Mouse (Mus musculus) urinary bladder, postnatal 25 days (tissue): ENCODE results near the gene 4933428G20Rik.

Experiments used
- DNase-seq: peaks from one replicate; pipeline ENCODE4 v3.0.0; 2022; ENCODE audit warnings: low spot score

Gene 4933428G20Rik

DNA sequence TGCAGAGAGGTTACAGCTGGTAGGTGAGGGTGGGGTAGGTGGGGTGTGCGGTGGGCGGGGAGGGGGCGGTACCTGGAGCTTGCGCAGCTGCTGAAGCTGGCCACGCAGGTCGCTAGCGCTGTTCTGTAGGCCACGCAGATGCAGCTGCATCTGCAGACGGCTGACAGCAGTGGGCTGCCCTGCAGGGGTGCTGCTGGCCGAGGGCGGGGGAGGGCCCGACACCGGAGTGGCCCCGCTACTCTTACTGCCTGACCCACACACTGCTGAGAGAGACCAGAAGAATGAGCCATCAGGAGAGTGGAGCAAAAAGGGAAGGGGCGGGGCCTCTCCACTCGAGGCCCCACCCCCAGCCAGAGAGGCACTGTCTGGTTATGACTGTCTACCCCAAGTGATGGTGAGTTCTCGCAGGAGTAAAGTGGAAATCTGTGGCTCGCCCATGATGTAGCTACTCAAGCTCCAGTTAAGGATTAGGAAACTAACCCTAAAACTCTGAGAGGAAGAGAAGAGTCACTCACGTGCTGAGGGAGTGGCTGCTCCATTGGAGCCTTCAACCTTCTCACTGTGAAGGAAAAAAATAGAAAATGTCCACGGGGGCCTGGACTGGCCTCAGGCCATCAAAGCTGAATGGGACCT, 32.9 kb upstream of the 4933428G20Rik start:
- no peak for DNase-seq

DNA sequence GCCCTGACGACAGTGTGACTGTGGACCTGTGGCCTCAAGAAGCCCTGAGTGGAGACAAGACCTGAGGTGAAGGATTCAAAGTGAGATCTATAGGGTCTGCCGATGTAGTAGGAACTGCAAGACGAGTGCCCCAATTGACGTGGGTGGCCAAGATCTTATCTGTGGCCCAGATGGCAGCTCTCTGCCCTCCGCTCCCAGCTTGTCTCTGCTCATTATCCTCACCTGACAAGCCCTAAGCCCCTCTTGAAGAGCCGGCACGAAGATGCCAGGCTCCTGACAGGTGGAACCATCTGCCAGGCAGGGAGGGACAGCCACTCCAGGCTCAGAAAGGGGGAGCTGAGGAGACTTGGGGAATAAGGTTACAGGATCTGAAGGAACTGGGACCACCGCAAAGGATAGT, 32.2 kb upstream of the 4933428G20Rik start:
- no peak for DNase-seq

DNA sequence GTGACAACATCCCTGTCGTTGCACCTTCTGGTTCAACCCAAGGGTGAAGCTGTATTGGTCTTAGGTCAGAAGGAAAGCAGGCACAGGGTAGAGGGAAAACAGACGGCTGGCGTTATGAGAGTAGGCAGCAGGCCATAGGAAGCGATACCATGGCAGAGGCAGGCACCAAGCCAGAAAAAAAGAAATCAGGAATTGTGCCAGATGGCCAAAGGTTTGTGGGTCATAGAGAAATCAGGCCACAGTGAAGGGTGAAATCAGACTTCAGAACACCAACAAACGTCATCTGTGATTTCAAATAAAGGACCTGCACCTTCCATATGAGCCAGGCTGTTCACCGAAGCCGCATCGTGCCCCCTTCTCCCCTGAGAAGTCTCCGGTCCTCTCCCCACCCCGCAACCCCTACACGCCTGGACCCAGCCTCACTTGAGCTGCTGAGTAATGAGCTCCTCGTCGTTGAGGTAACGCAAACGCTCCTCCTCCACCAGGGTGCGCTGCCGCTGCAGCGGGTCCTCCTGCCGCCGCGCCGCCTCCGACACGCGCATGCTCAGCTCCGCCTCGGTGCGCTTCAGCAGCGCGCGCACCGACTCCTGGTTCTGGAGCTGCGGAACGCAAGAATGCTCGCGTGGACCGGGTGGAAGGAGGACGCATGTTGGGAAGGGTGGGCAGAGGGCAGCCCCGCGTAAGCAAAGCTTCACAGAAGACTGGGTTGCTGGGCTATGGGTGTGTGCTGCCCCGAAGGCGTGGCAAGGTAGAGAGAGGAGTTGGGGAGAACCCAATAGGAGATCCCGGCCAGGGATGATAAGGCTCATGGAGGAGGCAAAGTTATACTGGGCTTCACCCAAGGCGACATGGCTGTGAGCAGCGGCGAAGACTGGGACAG, 31.5 kb upstream of the 4933428G20Rik start:
- DNase-seq: peak; percentile 95

DNA sequence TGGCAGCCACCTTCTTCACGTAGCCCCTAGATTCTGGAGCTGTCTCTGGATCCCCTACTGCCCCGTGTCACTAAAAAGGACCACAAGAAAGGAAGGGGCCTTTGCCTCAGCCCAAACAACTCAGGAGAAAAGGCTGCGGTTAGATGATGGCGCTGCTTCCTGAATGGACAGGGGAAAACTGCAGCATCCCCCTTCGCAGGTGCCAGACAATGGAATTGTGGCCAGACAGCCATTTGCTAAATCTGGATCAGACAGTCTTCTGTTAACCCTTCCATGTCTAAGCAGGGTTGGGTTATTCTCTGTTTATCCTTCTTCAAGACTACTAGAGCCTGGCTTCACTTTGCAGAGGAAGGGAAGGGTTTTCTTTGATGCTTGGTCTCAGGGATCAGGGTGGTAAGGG, 30.8 kb upstream of the 4933428G20Rik start:
- no peak for DNase-seq

DNA sequence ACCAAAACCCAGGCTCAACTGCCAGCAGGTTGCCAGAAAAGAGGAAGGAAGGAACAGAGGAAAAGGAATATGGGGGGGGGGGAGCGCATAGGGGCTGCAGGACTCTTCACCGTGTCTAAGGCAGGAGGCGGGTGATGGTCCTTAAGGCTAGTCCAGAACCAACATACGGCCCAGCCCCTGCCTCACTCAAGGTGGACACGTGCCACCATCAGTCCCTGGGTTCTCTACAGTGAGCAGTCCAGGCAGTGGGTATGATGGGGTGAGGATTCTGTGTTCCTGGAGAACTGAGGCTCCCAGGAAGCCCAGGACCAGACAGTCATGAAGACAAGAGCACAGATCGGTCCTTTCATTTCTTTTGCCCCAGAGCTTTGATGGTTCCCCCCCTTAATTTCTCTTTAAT, 29.9 kb upstream of the 4933428G20Rik start:
- DNase-seq: no peak

DNA sequence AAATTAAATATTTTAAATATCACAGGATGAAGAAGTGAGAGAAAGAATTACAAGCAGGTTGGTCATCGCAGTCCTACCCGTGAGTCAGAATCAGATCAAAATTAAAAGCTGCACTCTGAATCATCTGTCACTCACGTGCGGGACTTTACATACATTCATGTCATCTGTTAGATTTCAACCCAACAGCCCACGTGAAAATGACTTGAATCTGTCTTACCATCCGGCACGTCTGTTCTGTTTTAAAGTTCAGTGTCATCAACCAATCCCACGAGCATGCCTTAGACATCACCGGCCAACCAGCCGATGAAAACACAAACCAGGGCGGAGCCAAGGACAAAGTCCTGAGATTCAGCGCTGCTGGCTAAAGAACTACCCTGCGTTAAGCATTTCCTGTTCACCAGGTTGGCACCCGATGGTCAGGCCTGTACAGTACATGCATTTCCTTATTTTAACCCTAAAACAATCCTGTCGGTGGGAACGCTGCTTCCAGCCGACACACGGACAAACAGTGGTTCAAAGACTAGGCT, 28.2 kb upstream of the 4933428G20Rik start:
- DNase-seq: no peak

DNA sequence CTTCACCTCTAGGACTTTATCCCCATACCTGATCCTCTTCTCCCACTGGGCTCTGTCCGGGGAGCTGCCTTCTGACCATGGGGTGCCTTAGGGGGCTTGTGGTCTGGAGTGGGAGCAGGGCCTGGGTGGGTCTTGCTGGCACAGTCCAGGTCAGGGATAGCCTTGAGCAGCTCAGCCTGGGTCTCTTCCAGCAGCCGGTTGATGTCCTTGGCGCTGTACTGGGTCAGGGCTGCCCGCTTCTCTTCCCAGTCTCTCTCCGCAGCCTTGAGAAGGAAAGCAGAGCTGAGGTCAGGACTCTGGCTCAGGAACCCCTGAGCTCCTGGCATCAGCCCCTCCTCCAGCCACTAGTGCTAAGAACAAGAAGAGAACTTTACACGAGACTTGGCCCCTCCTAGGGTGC, 25.2 kb upstream of the 4933428G20Rik start:
- DNase-seq: no peak

DNA sequence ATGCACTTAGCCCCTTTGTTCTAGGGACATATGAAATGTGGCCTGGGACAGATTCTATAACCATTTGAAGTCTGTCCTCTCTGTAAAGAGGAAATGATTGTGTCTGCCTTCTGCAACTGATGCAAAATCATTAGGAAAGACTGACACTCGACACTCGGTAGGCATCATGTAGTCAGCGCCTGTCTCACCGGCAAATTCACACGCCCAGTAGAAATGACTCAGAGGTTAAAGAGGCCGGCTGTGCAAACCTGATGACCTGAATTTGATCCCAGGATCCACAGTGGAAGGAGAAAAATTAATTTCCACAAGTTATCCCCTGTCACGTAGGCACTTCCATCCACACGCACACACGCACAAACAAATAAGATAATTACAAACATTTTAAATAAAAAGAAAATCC, 24.2 kb upstream of the 4933428G20Rik start:
- no peak for DNase-seq

DNA sequence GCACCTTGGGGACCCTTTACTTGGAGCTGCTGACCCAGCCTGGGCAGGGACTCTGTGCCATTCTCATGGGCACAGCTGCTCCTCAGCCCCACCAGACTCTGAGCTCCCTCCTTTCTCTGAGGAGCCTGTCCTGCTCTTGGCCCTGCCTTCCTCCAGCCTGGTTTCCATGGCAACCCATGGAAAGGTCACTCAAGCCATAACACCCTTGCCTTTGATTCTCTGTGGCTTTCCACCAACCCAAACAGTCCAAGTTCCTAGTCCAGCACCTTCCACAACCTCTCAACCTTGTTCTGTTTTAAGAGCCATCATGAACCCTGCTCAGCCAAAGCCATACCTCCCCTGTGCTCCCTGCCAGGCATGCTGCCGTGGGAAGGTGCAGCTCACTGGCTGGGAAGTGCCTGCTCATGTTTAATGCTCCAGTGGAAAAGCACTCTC, 23.7 kb upstream of the 4933428G20Rik start:
- DNase-seq: no peak

DNA sequence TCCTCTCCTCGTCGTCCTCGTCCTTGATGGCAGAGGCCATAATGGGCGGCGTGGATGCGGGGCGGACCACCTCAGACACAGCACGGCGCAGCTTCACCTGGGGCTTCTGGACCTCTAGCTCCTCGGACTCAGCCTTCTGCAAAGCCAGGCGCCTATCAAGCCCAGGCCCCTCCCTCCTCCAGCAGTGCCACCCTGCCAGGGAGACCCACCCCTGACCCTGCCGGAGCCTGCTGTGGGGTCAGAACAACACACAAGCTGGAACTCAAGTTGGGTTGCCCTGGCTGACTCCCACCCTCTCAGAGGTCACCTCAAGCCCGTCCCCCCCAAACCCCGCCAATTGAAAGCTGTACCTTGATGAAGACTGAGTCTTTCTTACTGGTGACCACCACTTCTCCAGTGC, 23.0 kb upstream of the 4933428G20Rik start:
- no peak for DNase-seq

DNA sequence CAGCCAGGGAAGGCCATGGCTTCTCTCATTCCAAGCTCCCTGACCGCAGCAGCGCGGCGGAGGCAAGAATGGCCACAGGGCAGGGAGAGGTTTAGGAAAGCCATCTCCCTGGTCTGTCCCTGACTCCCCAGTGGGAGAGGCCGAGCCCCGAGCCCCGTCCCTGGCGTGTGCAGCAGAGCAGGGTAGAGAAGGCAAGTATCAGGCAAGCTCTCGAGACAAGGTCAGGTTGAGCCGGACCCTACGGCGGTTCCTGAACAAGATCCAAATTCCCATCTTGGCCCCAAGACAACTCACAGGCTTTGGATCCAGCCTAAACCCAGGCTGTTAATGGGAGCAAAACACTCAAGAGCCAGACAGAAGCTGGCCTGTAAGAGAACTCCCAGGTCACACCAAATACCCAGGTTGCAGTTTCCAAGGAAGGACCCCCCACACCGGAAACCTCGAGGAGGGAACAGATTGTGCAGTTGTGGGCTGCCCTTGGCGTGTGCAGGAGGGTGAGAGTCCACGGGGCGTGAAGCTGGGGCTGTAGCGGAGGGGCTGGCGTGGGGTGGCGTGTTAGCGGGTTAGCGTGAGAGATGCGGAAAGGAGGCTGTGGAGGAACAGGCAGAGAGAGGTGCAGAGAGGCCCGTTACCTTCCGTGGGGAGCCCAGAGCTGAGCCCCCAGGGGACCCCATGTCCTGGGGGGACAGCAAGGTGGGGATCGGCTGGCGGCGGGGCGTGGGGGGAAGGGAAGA, 21.8 kb upstream of the 4933428G20Rik start:
- DNase-seq: no peak

DNA sequence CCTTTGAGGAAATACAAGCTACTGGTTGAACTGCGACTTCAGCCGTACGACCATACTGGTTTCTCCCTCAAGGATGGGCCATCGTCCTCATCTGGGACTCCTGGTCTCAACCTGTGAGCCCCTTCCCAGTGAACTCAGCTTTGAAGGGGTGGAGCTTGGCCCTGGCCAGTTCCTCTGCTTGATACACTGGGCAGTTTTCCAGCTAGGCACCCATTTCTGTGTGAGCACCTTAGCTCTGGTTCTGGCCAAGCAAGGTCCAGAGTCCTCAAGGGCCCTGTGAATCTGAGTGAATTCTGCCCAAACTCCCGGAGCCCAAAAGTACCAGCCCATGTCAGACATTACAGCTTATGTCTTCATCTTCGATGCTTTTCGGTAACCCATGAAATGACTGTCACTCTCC, 20.4 kb upstream of the 4933428G20Rik start:
- DNase-seq: no peak

DNA sequence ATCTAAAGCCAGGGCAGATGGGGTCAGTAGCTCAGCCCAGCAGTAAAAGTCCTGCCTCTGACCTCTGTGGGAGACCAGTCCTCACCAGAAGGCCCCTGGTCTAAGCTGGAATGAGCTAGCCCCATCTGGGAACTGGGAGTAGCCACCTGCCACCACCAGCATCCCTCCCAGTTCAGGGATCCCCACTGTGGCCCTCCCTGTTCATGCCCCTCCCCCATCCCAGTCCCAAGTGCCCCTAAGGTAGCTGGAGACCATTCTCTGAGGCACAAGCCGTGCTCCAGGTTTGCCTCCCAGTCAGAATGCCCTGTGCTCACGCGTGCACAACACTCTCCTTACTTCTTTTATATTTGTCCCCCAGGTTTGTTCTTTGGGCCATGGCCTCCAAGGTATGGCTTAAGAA, 12.9 kb upstream of the 4933428G20Rik start:
- no peak for DNase-seq

DNA sequence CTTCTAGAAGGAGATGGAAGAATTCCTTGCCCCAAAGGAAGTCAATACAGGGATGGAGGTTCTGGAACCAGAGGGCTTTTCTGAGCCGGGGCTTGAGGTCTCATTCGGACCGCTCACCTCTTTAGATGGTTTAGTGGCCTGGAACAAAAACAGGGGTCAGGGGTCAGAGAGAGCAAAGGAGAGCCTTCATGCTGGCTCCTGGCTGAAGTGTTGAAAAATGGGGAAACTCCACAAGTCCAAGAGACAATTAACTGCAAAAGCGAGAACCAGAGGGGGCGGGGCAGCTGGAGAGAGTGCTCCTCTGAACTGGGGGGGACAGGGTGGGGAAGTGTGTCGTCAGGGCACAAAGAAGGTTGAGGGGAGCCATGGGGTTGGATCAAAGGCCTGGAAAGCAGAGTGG, 12.4 kb upstream of the 4933428G20Rik start:
- DNase-seq: no peak

DNA sequence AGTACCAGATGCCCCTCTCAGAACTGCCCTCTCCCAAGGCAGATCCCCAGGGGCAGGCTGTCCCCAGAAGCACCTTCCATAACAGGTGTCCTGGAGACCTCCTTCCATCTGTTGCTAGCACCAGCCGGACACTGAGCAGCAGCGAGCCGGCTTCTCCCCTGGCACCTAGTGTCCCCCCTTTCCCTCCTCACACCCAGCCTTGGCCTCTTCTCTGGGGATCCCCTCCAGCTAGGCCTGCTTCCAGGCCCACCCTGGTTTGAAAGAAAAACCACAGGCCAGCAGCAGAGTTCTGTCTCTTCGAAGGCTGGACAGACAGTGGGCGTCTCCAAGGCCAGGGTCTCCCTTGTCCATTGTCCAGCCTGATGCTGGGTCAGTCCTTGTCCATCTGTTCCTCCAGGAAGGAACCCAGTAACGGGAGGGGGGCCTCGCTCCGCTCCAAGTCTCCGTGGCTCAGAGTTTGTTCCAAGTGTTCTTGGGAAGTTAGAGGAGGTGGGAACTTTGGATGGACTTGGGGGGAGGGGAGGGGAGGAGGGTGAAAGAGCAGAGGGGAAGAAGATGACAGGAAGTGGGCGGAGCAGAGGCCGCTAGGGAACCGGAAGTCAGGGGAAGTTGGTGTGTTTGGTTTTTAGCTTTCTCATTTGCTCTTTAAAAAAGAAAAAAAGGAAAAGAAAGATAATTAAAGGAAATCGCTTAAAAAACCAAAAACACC, 11.7 kb upstream of the 4933428G20Rik start:
- no peak for DNase-seq

DNA sequence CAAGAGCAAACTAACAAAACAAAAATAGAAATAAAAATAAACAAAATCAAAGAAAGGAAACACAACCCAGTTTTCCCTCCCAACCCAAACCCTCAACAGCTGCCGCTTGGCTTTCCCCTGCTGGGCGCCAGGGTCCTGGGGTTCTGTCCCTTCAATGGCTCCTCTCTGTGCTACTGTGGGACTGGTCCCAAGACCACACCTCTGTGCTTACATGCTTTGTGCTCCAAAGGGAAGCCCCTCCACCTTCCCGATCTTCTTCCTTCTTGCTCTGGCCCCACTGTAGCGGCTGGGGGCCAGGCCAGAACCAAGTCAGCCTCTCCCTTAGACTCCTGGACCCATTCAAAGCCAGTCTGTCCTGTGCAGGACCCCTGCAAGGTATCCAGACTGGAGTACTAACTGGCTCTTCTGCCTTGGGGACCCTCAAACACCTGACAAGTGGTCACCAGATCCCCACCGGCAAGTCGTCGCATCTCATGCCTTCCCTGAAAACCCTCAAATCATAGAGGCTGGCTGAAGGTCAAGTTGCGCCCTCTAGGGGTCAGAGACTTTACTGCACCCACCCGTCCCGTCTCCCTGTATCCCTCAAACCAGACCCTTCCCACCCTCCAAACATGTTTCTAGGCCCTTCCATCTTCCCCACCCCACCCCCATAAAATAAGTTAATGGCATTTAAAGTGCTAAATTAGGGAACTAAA, 11.0 kb upstream of the 4933428G20Rik start:
- peak; percentile 70 for DNase-seq

DNA sequence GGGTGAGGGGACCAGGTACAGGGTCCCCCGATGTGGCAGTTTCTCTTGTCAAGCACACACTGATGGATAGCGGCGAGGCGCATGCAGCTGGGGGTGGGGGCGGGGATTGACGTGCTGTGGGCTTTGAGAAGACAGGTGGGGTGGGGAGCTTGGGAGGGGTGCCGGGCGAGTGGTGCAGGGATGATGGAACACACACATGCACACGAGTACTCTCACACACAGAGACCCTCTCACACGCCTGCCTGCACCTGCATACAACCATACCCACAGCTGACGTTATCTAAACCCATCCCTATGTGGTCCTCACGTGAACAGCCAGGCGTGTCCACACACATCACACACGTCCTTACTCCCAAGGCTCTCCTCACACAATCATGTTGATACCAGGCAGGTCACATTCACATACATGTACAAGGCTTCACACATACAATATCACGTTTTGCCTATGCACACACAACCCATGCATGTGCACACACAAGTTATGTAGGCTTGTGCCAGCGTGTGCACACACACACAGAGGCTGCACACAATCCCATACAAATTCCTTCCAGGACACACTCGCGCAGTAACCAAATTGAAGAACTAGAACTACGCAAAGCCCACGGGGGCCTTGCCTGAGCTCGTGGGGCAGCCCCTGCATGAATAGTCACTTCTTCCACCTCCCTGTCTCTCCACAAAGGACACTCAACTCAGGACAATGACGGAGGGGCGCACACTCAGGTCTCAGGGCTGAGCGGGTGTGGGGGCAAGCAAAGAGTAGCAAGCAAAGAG, 9.8 kb upstream of the 4933428G20Rik start:
- DNase-seq: no peak

DNA sequence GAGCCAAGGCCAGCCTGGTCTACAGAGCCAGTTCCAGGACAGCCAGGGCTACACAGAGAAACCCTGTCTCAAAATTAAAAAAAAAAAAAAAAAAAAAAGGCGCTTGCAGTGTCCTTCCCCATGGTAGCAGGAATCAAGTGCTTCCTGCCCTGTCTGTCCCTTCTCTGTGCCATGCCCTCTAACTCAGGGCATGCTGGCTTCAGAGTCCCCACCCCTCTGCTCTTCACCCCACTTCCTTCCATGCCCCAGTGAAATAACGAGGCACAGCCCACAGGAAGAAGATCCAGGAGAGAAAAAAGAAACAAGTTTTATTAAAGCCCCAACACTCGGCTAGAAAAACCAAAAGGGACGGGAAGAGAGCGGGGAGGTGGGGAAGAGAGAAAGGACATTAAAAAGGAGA, 8.9 kb upstream of the 4933428G20Rik start:
- DNase-seq: no peak

DNA sequence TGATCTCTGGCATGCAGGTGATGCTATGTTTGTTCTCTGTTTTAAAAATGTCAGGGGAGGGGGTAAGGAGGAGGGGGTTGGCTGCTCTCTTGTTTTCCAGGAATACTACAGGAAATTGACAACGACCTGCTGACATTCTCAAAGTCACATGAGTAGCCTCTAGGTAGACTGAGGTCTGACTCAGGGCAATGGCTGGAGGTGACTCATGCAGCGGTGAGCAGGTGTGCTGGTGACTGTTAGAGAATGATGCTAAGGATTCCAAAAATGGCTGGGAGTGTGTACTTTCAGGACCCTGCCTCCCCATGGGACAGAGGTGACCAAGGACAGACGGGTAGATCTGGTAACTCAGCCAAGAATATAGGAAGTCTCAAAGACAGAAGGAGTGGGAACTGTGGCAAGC, 8.1 kb upstream of the 4933428G20Rik start:
- no peak for DNase-seq

DNA sequence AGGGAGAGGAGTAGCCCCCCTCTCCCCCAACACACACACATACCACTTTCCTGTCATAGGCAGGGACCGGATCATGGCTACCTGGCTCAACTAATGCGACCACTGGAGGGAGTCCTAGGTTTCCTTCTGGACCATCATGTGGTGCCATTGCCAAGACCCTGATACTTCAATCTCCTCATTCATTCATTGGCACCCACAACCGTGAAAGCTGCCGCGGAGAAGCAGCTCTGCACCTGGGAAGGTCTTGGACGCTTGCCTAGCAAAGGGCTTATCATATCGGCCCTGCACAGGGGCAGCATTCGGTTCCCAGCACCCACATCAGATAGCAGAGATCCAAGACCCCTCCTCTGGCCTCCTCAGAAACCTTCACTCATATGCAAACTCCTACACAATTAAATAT, 6.2 kb upstream of the 4933428G20Rik start:
- DNase-seq: no peak

DNA sequence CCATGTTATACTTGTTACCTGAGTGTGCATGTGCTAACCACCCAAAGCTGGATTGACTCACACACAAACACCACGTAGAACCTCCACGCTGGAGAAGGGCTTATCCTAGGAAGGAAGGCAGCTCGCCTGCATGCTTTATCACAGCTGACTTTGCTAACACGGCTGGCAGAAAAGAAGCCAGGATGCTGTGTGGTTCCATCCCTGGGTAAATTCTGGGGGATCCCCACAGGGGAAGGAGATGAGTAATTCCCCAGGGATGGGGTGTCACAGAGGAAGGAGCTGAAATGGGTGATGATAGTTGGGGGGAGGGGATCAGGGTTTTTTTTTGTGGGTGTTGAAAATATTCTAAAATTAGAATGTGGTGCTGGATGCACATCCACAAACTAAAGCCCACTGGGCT, 5.6 kb upstream of the 4933428G20Rik start:
- no peak for DNase-seq
